15 mouse cellular contexts compared by ENCODE assay signal in the genomic region with DNA sequence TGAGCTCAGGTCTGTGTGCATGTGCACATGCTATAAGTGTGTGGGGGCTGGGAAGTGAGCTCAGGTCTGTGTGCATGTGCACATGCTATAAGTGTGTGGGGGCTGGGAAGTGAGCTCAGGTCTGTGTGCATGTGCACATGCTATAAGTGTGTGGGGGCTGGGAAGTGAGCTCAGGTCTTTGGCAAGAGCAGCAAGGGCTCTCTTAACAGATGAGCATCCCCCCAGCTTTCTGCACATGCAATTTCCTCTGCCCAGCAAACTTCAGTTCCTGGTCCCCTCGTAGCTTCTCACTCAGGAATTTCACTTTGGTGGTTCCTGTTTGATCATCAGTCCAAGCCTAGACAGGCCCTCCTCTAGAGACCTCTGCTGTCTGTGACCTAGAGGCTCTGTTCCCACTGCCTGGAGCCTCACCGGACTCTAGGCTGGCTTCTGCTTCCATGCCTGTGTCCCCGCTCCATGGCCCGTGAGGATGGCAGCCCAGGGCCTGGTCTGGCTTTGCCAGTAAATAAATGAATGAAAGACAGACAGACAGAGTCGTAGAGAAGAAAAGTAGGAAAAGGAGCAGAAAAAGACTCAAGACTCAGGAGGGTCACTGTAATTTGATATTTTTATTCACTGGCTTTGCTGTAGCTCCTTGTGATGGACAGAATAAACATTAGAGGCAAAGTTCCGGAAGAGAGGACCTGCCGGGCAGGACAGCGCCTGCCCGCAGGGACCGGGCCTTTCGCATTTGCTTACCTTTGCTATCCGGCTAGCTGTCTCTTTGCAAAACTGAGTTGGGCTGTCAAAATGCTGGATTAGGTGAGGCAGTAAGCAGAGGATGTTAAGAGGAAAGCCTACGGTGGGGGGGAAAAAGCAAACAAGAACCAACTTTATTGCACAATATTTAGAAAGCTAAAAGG. TPM values are rescaled to one million over a fixed set of nuclear protein-coding genes. Genes with fewer than 3 reads are reported as not detected.
"Had no signal": no experiment of that assay in that cellular context is flagged by ENCODE, and none has a peak within 500 bp of the region (broad histone marks: within the 10 kb centered on the region; RNA-seq: fewer than 3 reads in every experiment).

No protein-coding gene starts in this region.

- H3K9ac ChIP-seq: liver, embryonic 12.5 days; midbrain, embryonic 15.5 days; neural tube, embryonic 12.5 days had no signal

- H3K4me3 ChIP-seq: liver, embryonic 12.5 days; midbrain, embryonic 15.5 days; neural tube, embryonic 12.5 days had no signal

- H3K27ac ChIP-seq: liver, embryonic 12.5 days; midbrain, embryonic 15.5 days; neural tube, embryonic 12.5 days; stomach, postnatal 0 days had no signal

- ATAC-seq: liver, embryonic 12.5 days; lung, postnatal 0 days; midbrain, embryonic 15.5 days had no signal

- H3K4me1 ChIP-seq: liver, embryonic 12.5 days; neural tube, embryonic 12.5 days had no signal

- DNase-seq: kidney, adult 2 months; kidney, postnatal 14 days; layer of hippocampus, adult 9-11 months; lung, adult 2 months; lung, postnatal 36 days; thymus, postnatal 14 days had no signal

- H3K27me3 ChIP-seq: liver, embryonic 12.5 days; midbrain, embryonic 15.5 days; neural tube, embryonic 12.5 days had no signal

- H3K9me3 ChIP-seq: liver, embryonic 12.5 days; midbrain, embryonic 15.5 days; neural tube, embryonic 12.5 days had no signal

- H3K4me2 ChIP-seq: liver, embryonic 12.5 days; midbrain, embryonic 11.5 days; midbrain, embryonic 15.5 days; neural tube, embryonic 12.5 days had no signal

RNA-seq across cellular contexts. Expression of a gene that starts 57.3 kb away (rescaled TPM):
- total RNA-seq: megakaryocyte, adult 5-6 weeks; monocyte, adult 5-6 weeks; neutrophil, adult 5-6 weeks had no signal
